Mouse (Mus musculus) left cerebral cortex, adult 11 months (tissue): ENCODE data around the gene Megf9.
A peak's percentile ranks its signal among the peaks of the same experiment; 100 is the strongest.

Experiments used
- DNase-seq: peaks from one replicate; pipeline ENCODE4 v3.0.0; 2022; ENCODE audit warnings: low spot score

Megf9 gene

DNA sequence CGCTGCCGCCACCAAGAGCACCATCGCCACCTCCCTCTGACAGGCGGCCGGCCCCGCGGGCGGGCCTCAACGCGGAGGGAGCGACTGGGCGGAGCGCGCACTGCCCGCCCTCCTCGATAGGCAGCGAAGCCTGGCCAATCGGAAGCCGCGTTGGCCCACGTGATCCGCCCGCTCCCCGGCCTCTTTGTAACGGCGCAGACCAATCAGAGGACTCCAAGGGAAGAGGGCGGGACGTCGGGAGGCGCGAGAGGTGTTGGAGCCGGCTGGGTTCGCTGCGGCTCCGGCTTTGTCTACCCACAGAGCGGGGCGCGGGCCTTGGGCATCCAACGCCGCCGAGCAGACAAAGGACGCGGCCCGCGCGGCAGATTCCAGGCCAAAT is at the start of gene Megf9:
Megf9 (minus strand) TSS at position 105 of the 379 bp plus-strand sequence.
- peak; percentile 97 for DNase-seq

DNA sequence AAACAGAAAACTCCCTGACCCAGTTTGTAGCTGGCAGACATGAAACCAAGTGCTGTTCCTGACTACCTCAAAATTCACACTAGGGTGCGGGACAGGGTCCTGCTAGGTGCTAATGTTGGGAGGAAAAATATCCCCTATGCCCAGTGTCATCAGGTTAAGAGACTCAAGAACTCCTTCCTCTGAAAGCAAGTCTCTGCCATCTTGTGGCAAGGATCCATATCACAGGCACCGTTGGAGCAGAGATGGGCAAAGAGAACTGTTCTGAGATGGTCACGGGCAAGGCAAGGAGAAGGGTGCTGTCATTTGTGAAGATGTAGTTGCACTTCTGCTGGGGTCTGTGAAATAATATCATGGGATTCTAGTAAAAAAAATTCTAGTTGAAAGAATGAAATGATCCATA is 44.9 kb upstream of the Megf9 start:
- peak; percentile 21 for DNase-seq

DNA sequence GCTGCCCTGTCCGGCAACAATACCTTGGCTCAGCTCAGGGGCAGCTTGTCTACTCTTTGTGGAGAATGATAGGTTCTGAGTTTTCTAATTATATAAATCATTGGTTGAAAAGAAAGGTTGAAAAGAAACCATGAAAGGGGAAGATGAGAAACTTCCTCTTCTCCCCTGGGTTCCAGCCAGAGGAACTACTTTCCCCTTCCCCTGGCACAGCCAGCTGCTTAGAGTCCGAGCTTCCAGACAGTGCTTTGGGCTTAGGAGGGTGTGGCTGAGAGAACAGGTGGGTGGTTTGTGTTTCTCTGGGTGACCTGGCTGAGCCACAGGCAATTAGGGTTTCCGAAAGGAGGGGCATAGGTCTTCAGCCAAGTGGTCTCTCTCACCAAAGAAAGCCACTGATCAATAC is 43.5 kb upstream of the Megf9 start:
- no peak for DNase-seq

- DNase-seq, result no peak
These were observed 41.3 kb upstream of the Megf9 start for GRCm38 (mm10) chr4:70576096-70576495.

DNA sequence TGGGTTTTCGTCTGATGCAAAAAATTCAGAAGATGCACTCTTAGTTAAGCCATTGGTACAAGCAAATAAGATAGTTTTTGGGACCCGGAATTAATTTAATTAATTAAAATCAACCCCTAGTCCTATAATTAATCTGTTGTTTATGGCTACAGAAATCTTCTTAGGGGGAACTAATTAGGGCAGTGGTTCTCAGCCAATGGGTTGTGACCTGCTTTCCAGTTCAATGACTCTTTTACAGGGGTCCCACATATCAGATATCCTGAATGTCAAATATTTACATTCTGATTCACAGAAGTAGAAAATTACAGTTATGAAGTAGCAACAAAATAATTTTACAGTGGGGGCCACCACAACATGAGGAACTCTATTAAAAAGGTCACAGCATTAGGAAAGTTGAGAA is 39.1 kb upstream of the Megf9 start:
- no peak for DNase-seq

DNA sequence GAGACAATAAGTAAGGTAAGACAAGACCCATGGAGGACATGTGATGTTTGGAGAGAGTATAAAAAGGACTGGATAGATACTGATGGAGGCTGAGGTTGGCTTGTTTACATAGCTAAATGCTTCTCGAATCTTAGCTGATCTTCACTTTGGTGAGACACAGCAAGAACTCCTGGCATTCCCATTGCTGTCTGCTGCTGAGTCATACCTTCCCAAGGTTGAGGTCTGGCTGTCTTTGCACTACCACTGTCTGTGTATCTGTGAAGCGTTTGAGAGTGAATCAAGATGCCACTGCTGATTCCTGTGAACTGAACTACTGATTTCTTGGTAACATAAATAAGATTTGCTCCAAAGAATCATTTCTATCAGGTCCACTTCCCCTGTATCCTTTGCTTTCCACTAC is 19.1 kb upstream of the Megf9 start:
- no peak for DNase-seq

DNA sequence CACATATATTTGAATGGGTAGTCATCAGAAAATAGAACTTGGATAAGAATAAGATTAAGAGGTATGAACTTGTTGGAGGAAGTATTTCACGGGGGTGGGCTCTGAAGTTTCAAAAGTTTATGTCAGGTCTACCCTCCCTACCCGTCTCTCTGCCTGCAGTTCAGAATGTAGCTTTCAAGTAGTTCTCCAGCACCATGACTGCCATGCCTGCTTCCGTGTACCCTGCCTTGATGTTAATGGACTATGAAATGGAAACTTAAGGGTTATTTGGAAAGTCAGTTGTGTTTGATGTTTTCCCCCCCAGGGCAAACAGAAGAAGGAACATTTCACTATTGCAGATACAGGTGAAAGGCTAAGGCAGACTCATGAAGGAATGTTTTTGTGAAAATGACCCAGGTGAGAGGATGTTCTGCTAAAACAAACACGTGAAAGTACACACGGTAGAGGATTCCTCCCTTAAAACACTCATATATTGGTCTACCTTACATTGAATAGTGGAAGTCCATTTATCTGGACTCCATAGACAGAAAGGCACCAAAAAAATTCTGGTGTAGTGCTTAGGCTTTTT is 18.5 kb upstream of the Megf9 start:
- DNase-seq, result no peak

- no peak for DNase-seq
These were observed 17.3 kb upstream of the Megf9 start for GRCm38 (mm10) chr4:70552120-70552519.

- DNase-seq, result no peak
These were observed 12.8 kb upstream of the Megf9 start for GRCm38 (mm10) chr4:70547411-70548148.

DNA sequence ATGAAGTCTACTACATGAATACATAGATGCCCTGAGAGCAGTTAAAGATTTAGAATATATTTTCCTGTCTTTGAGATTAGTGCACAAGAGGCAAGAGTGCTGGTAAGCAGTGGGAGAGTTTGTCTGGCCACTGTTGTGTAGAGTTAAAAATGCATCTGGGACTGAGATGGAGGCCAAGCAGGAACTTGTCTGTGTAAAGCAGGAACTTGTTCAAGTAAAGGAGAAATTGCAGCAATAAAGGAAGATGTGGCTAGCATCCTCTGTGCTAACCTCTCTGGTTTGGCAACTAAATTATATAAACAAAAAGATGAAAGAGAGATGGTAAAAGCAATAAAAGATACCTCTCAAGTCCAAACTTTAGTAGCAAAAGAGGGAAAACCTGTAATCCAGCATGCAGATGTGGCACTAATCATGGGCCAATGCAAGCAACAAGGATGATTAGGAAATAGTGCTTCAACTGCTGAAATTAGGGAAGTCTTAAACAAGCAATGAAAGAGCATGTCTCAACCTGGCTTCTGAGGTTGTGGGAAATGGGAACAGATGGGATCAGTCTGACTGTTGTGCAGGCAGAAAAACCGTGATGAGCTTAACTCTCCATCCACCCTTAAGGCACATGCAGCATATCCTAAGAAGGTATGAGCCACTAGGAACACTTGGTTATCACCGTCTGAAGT is 11.2 kb upstream of the Megf9 start:
- DNase-seq, result no peak

- DNase-seq, result no peak
These were observed 9.6 kb upstream of the Megf9 start for GRCm38 (mm10) chr4:70544390-70544789.

GRCm38 (mm10) chr4:70542387-70542786 is 7.6 kb upstream of the Megf9 start:
- DNase-seq, result no peak

- no peak for DNase-seq
These were observed 5.9 kb upstream of the Megf9 start for GRCm38 (mm10) chr4:70540743-70541142.

DNA sequence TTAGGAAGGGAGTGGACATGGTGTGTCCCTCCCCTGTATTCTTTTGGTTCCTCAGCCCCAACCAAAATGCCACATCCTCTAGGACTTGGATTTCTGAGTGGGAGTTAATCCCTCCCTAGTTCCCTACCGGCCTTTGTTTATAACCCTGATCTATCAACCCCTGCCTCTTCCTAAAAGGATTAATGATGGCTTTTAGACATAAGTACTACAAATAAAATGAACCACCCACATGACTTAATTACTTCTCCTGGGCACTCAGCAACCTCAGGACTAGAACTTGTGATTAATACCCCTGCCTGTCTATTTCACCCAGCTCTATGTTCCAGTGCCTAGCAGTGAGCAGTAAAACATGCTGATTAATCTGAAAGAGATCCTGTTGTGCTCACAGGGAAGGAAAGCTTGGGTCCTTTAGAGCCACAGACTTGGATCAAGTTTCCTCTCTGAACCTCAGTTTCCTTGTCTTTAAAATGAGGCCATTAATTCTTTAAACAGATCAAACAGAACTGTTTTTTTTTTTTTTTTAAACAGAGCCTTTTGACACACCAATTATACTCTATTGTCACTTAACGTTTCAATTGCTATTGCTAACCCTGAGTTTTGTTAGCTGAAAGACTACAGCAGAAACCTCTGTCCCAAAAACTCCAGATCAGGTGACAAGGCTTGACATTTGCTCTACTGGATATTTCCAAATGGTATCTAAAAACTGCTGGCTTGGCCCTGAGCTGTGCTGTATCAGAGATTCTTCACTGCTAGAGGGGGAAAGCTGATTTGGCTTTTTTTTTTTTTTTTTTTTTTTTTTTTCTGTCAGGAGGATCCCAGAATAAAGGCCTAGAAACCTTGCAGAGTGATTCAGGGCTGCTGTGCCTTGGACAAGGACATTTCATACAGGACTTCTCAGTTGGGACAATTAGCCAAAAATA is 2.1 kb upstream of the Megf9 start:
- DNase-seq, result no peak

DNA sequence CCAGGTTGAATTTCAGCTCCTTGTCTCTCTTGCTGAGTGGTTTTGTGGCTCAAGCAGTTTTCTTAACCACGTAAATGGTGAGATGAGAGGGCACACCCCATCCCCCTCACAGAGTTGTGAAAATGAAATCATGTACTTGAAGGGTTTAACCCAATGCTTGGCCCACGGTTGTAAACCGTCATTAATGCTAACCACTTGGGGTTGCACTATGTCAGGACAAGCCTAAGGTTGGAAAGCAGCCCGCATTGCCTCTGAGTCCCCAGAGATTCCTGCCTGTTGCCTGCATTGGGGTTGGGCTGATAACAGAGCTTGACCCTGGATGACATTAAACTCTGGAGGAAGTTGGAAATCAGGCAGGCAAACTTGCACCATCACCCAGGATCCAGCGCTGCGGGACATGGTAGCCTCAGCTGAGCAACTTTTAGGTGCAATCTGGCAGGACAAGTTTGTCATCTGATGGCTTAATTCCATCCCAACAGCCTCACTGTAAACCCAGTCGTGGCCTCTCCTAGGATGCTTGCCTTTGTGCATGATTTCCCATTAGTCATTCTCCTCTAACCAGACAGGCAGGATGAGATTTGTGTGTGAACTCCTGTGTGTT is 1.0 kb upstream of the Megf9 start:
- no peak for DNase-seq

DNA sequence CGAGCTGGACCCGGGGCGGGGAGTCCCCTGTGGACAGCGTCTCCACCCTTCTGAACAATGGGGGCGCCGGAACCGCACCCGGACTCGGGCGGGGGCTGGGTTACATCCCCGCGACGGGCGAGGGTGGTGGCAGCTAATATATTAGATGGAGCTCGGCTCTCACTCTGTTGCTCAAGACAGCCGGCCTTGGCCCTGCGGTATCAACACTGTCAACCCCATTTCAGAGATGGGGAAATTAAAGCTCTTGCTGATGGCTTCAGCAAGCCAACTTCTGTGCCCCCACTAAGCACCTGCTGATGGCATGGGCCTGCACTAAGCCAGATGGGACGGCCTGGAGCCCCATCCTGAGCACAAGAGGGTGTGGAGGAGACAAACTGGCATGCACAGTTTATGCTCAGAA is 494 bp upstream of the Megf9 start:
- DNase-seq, result no peak

- no peak for DNase-seq
These were observed 511 bp downstream of the Megf9 start for GRCm38 (mm10) chr4:70534078-70534890.

DNA sequence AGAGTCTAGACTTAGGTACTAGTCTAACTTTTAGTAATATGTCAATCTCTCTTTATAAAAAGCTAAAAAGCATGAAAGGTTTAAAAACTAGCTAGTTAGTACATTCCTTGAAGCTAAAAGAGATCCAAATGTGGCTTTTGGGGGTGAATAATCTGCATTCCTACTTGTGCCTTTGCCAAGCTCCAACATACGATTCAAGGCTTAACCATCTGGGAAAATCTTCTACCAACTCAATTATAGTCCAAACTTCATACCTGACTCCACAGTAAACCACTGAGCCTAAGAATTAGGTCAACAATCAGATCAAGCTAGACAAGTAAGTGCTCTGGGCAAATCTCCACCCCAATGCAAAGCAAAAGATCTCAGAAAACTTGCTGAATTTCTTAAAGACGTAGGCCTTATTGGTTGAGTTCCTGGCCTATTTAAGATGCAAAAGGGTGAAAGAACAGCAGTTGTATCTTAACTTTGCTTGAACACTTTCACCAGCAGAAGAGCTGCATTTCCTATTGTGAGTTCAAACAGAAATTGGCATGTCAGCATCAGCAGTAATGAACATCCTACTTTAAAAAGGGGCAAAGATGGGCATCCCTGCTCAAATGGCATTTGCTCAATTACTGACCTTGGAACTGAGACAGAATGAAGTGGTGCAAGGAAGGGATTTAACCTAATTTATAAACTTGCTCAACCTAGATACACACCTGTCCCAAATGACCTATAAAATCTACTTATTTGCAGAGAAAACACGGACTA is 1.6 kb downstream of the Megf9 start:
- no peak for DNase-seq

DNA sequence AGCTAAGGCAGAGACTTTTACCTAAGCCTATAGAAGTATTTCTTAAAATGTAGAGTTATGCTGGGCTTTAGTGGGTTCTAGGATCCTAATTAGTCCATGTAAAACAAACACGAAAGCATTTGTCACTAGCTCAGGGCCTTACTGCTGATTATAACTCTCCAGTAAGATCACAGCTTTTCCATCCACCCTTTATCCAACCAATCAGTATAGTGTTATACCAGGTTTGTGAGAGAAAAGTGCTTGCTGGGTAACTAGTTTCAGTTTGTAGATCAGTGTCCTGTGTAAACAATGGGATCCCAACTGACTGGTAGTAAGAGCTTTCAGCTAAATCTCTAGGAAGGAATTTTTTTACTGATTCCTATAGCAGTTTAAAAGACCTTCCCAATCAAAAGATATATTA is 3.8 kb downstream of the Megf9 start:
- no peak for DNase-seq

GRCm38 (mm10) chr4:70528622-70529021 is 6.2 kb downstream of the Megf9 start:
- DNase-seq, result no peak
